Mouse (Mus musculus) stomach, embryonic 16.5 days (tissue): ENCODE data around the gene Ttc13. TPM values are rescaled to one million over a fixed set of nuclear protein-coding genes. Genes with fewer than 3 reads are reported as not detected.

Experiments
- ATAC-seq: fragments of 200-750 bp; cut with Nextera tagmentation; 2 replicates; pipeline ENCODE4 v1.8.0; 2017; ENCODE audit warnings: moderate number of reproducible peaks, moderate TSS enrichment; ENCODE audit not compliant: insufficient read depth, low FRiP score
- H3K27ac ChIP-seq: fragments of 300-500 bp; sonication (generic); 2 replicates; pipeline ENCODE4 v1.5.1; 2014; ENCODE audit warnings: low read length
- H3K27me3 ChIP-seq: fragments of 300-500 bp; sonication (generic); 2 replicates; pipeline ENCODE4 v1.6.1; 2014; ENCODE audit warnings: low read length, control low read depth, mixed read lengths; ENCODE audit not compliant: control insufficient read depth, insufficient read depth
- H3K36me3 ChIP-seq: fragments of 300-500 bp; sonication (generic); 2 replicates; pipeline ENCODE4 v1.6.1; 2014; ENCODE audit warnings: low read length; ENCODE audit not compliant: control insufficient read depth, insufficient read depth
- H3K4me1 ChIP-seq: fragments of 300-500 bp; sonication (generic); 2 replicates; pipeline ENCODE4 v1.6.1; 2014; ENCODE audit warnings: low read length, control low read depth, mixed read lengths; ENCODE audit not compliant: control insufficient read depth, insufficient read depth
- H3K4me2 ChIP-seq: fragments of 300-500 bp; sonication (generic); 2 replicates; pipeline ENCODE4 v1.6.1; 2014; ENCODE audit warnings: low read depth, low read length, mixed read lengths
- H3K4me3 ChIP-seq: fragments of 300-500 bp; sonication (generic); replicated peaks from 2 replicates; pipeline ENCODE4 v1.5.1; 2014; ENCODE audit warnings: mild to moderate bottlenecking, low read length
- H3K9ac ChIP-seq: fragments of 300-500 bp; sonication (generic); 2 replicates; pipeline ENCODE4 v1.6.1; 2014; ENCODE audit warnings: low read length
- H3K9me3 ChIP-seq: fragments of 300-500 bp; sonication (generic); replicated peaks from 2 replicates; pipeline ENCODE4 v1.6.1; 2016; ENCODE audit warnings: low read length, control low read depth; ENCODE audit not compliant: control insufficient read depth
- WGBS: fragments of 180-500 bp; shearing (Covaris S2); extraction: QIAGEN DNeasy Blood & Tissue Kit; methylation state at CpG from one replicate; pipeline ENCODE4 v1.1.7; 2014; 5-methylcytosine and 5-hydroxymethylcytosine counted together
- polyA plus RNA-seq: library from polyadenylated mRNA; unstranded; fragments of >200 nt; fragmentation: Nextera tagmentation; extraction: Ambion mirVana; gene quantifications from 2 replicates; pipeline ENCODE4 v1.2.1, GENCODE M21; 2015

Ttc13 gene
- polyA plus RNA-seq, 1 experiment from 2014 or later, result 35.1 TPM

- H3K27me3 ChIP-seq, result no peaks in the 10 kb centered on the region
- H3K9ac ChIP-seq, result no peak overlapping the region
- H3K27ac ChIP-seq, result no peak overlapping the region
- no peak for ATAC-seq
- H3K4me3 ChIP-seq, result no peak overlapping the region
- H3K36me3 ChIP-seq, result peaks cover 2% of the 10 kb centered on the region; the same call in 1 of the 2 replicates
- no peaks in the 10 kb centered on the region for H3K9me3 ChIP-seq
- H3K4me1 ChIP-seq, result no peaks in the 10 kb centered on the region
- H3K4me2 ChIP-seq, result no peak overlapping the region
- WGBS, result 93% methylated on average over 4 of the region's 4 CpGs
Observed at GRCm38 (mm10) chr8:124691706-124692105, 30.1 kb downstream of the Ttc13 start.

GRCm38 (mm10) chr8:124688899-124689298, 32.9 kb downstream of the Ttc13 start:
- H3K9ac ChIP-seq, result no peak overlapping the region
- H3K27me3 ChIP-seq, result no peaks in the 10 kb centered on the region
- H3K9me3 ChIP-seq, result no peaks in the 10 kb centered on the region
- 86% methylated on average over 13 of the region's 13 CpGs for WGBS
- ATAC-seq, result no peak
- no peaks in the 10 kb centered on the region for H3K4me1 ChIP-seq
- peaks cover 2% of the 10 kb centered on the region for H3K36me3 ChIP-seq
- no peak overlapping the region for H3K4me2 ChIP-seq
- H3K27ac ChIP-seq, result no peak overlapping the region
- no peak overlapping the region for H3K4me3 ChIP-seq

GRCm38 (mm10) chr8:124682218-124682617, 39.6 kb downstream of the Ttc13 start:
- 87% methylated on average over 10 of the region's 10 CpGs for WGBS
- no peak overlapping the region for H3K4me2 ChIP-seq
- no peaks in the 10 kb centered on the region for H3K4me1 ChIP-seq
- no peaks in the 10 kb centered on the region for H3K9me3 ChIP-seq
- ATAC-seq, result no peak
- H3K27ac ChIP-seq, result no peak overlapping the region
- H3K27me3 ChIP-seq, result no peaks in the 10 kb centered on the region
- H3K36me3 ChIP-seq, result no peaks in the 10 kb centered on the region; the same call in 1 of the 2 replicates
- H3K9ac ChIP-seq, result no peak overlapping the region
- H3K4me3 ChIP-seq, result no peak overlapping the region

GRCm38 (mm10) chr8:124681792-124682157, 40.0 kb downstream of the Ttc13 start:
- Histone ChIP-seq H3K27ac (no peak overlapping the region), H3K36me3 (no peaks in the 10 kb centered on the region; the same call in 1 of the 2 replicates), H3K4me3 (no peak overlapping the region), H3K27me3 (no peaks in the 10 kb centered on the region), H3K4me2 (no peak overlapping the region), H3K4me1 (no peaks in the 10 kb centered on the region), H3K9ac (no peak overlapping the region), H3K9me3 (no peaks in the 10 kb centered on the region)
- no peak for ATAC-seq
- 82% methylated on average over 10 of the region's 10 CpGs for WGBS

- no peak overlapping the region for H3K4me2 ChIP-seq
- H3K9ac ChIP-seq, result no peak overlapping the region
- no peaks in the 10 kb centered on the region; the same call in 1 of the 2 replicates for H3K36me3 ChIP-seq
- WGBS, result 80% methylated on average over 10 of the region's 10 CpGs
- no peak overlapping the region for H3K27ac ChIP-seq
- ATAC-seq, result no peak
- H3K4me1 ChIP-seq, result no peaks in the 10 kb centered on the region
- H3K9me3 ChIP-seq, result no peaks in the 10 kb centered on the region
- H3K27me3 ChIP-seq, result no peaks in the 10 kb centered on the region
- no peak overlapping the region for H3K4me3 ChIP-seq
Observed at GRCm38 (mm10) chr8:124681077-124681791, 40.5 kb downstream of the Ttc13 start.

- no peaks in the 10 kb centered on the region for H3K36me3 ChIP-seq
Observed at GRCm38 (mm10) chr8:124678246-124678645, 43.5 kb downstream of the Ttc13 start.

GRCm38 (mm10) chr8:124677486-124677885, 44.3 kb downstream of the Ttc13 start:
- Histone ChIP-seq H3K4me1 (no peaks in the 10 kb centered on the region), H3K27ac (no peak overlapping the region), H3K36me3 (no peaks in the 10 kb centered on the region), H3K9me3 (no peaks in the 10 kb centered on the region), H3K4me3 (no peak overlapping the region), H3K27me3 (no peaks in the 10 kb centered on the region), H3K4me2 (no peak overlapping the region), H3K9ac (peak overlapping the region; percentile 13; the same call in 1 of the 2 replicates)
- ATAC-seq, result peak; percentile 81
- WGBS, result 43% methylated on average over 12 of the region's 12 CpGs

More at GRCm38 (mm10) chr8:124678246-124678645, 43.5 kb downstream of the Ttc13 start:
- Histone ChIP-seq H3K27ac (no peak overlapping the region), H3K4me3 (no peak overlapping the region), H3K4me2 (no peak overlapping the region), H3K9me3 (no peaks in the 10 kb centered on the region), H3K27me3 (no peaks in the 10 kb centered on the region), H3K4me1 (no peaks in the 10 kb centered on the region), H3K9ac (no peak overlapping the region)
- 89% methylated on average over 13 of the region's 13 CpGs for WGBS
- ATAC-seq, result no peak

- H3K27me3 ChIP-seq, result no peaks in the 10 kb centered on the region
- H3K4me1 ChIP-seq, result no peaks in the 10 kb centered on the region
- H3K4me3 ChIP-seq, result no peak overlapping the region
- H3K4me2 ChIP-seq, result no peak overlapping the region
- no peaks in the 10 kb centered on the region for H3K36me3 ChIP-seq
- ATAC-seq, result no peak
- 92% methylated on average over 7 of the region's 7 CpGs for WGBS
- H3K9me3 ChIP-seq, result no peaks in the 10 kb centered on the region
- H3K9ac ChIP-seq, result peak overlapping the region; percentile 13; the same call in 1 of the 2 replicates
- H3K27ac ChIP-seq, result no peak overlapping the region
Observed at GRCm38 (mm10) chr8:124677078-124677477, 44.7 kb downstream of the Ttc13 start.

GRCm38 (mm10) chr8:124676661-124677060, 45.1 kb downstream of the Ttc13 start:
- Histone ChIP-seq H3K36me3 (no peaks in the 10 kb centered on the region), H3K9me3 (no peaks in the 10 kb centered on the region), H3K4me2 (no peak overlapping the region), H3K4me3 (no peak overlapping the region), H3K4me1 (no peaks in the 10 kb centered on the region), H3K9ac (peak overlapping the region; percentile 13; the same call in 1 of the 2 replicates), H3K27ac (no peak overlapping the region), H3K27me3 (no peaks in the 10 kb centered on the region)
- WGBS, result 93% methylated on average over 4 of the region's 4 CpGs
- ATAC-seq, result no peak
